ENCODE assay signal across 23 mouse cellular contexts in the genomic region with DNA sequence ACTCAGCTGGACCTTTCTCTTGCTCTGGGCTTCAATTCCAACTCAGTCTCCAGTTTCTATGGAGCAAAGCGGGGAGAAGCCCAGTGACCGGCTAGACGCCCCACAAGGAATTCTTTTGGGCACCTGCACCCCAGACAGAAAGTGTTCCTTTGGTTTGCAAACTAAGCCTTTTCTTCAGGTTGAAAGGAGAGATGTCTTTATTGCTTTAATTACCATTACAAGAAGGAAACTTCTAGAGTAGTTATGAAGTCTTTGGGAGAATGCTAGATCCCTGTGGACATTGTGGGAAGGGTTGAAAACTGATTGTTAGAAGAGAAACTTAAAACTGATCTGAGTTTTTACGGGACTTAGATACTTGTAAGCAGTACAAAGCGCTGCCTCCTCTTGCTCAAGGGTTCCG. TPM values are rescaled to one million over a fixed set of nuclear protein-coding genes. Genes with fewer than 3 reads are reported as not detected.
DNase-seq lines count a peak whose midpoint lies in the region; TF ChIP-seq lines count a peak whose summit lies in the region.
"Had no signal": no experiment of that assay in that cellular context is flagged by ENCODE, and none has a peak within 500 bp of the region (broad histone marks: within the 10 kb centered on the region; RNA-seq: fewer than 3 reads in every experiment).

No protein-coding gene starts in this region.

- H3K27me3 ChIP-seq in E14TG2a.4 (ENCODE audit: insufficient read depth, low read length): 0 out of 2 replicates have a peak, but pooled peaks cover 7% of the 10 kb centered on the region
- H3K27me3 ChIP-seq: CH12.LX; embryonic facial prominence, embryonic 12.5 days; forebrain, embryonic 13.5 days; forebrain, embryonic 15.5 days; Patski had no signal

- peaks cover 5% of the 10 kb centered on the region for H3K9me3 ChIP-seq in E14TG2a.4 (ENCODE audit: low read length)
- H3K9me3 ChIP-seq: forebrain, embryonic 13.5 days; forebrain, embryonic 15.5 days had no signal

- H3K4me1 ChIP-seq in E14TG2a.4 (replicated peaks; ENCODE audit: low read depth, low read length): peaks cover 47% of the 10 kb centered on the region
- H3K4me1 ChIP-seq: embryonic facial prominence, embryonic 10.5 days; embryonic facial prominence, embryonic 12.5 days had no signal

- H3K4me3 ChIP-seq in E14TG2a.4 (replicated peaks; ENCODE audit: low read length): 0 out of 2 replicates have a peak overlapping the region, but pooled peaks have one; percentile 23
- H3K4me3 ChIP-seq: embryonic facial prominence, embryonic 10.5 days; embryonic facial prominence, embryonic 12.5 days; forebrain, embryonic 13.5 days; forebrain, embryonic 15.5 days had no signal

- DNase-seq in ES-CJ7 (ENCODE audit: low read depth, low spot score): peak; percentile 78
- peak; percentile 82 for DNase-seq in R1 (ENCODE audit: low read depth, low spot score)
- DNase-seq in lung, postnatal 4 days: no peak
- DNase-seq in kidney, adult 8-10 months: no peak
- DNase-seq in layer of hippocampus, adult 18-20 months (ENCODE audit: low spot score in 2 of 2): no peak
- DNase-seq: adrenal gland, adult 8-10 months; adrenal gland, postnatal 14 days; adrenal gland, postnatal 36 days; B cell, adult 2 months; cerebellum, adult 11-12 months; cerebellum, adult 2 months; cerebellum, adult 9-10 months; cerebellum, postnatal 10 days; cerebellum, postnatal 25 days; forebrain, postnatal 0 days had no signal

- TF ChIP-seq CTCF in E14TG2a.4 (conservative IDR thresholded peaks at IDR 0.05; ENCODE audit: low read length): no peak

- H3K36me3 ChIP-seq in E14TG2a.4 (ENCODE audit: insufficient read depth, low read length): no peaks in the 10 kb centered on the region
- H3K36me3 ChIP-seq: embryonic facial prominence, embryonic 10.5 days; embryonic facial prominence, embryonic 12.5 days; forebrain, embryonic 15.5 days; G1E had no signal

RNA-seq across cellular contexts. Expression of gene Fam8a1, which starts 23.8 kb away (rescaled TPM):
- total RNA-seq in layer of hippocampus, adult 18-20 months (2021): 10 to 100 TPM; 84.7 to 86.4 TPM

Comparison
In these comparisons a context has a peak if more than half of its experiments do, and no peak if none do; other contexts are left out.
1. DNase-seq: peak in ES-CJ7 (single experiment) and R1 (single experiment); none in lung, postnatal 4 days (0 of 2), kidney, adult 8-10 months (0 of 2) and layer of hippocampus, adult 18-20 months (0 of 2).